Mouse (Mus musculus) testis, postnatal 14 days (tissue): Measurements from ENCODE around the gene Pttg1ip.

ENCODE experiments used
- DNase-seq: peaks from one replicate; pipeline ENCODE4 v3.0.0; 2021; ENCODE audit warnings: low spot score

The Pttg1ip gene

DNA sequence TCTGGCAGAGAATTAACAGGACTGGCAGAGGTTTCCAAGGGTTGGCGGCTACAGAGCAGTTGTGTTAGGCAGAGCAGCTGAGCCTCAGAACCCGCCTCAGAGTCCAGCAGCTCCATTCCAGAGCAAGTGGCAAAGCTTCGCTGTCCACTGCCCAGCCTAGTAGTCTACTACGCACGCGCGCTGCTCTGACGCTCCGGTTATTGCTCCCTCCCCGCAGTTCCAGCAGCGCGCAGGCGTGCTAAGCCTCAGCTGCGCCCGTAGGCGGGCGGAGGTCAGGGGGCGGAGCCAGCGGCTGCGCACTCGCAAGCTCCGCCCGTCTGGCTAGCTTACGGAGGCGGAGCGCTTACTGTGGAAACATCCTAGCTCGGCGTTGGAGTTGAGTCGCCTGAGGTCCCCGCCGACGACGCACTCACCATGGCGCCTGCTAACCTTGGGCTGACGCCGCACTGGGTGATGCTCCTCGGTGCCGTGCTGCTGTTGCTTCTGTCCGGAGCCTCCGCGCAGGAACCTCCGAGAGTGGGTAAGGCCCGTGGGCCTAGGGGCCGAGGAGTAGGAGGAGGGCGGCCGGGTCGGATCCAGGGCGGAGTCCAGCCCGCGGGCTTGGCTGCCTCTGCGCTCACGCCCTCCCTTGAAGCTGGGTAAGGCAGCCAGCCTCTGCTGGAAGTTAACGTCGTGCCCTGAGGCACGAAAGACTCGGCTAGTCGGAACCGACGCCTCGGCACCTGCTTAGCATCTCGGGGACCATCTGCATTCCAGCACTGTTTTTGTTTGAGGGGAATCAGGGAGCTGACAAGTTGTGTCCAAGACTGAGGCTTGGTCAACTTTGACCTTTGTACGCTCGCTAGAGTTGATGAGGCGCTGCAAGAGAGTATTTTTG lies at the start of gene Pttg1ip:
TSS of gene Pttg1ip (plus strand) at position 313 of the 877 bp plus-strand sequence.
- peak; percentile 96 for DNase-seq

DNA sequence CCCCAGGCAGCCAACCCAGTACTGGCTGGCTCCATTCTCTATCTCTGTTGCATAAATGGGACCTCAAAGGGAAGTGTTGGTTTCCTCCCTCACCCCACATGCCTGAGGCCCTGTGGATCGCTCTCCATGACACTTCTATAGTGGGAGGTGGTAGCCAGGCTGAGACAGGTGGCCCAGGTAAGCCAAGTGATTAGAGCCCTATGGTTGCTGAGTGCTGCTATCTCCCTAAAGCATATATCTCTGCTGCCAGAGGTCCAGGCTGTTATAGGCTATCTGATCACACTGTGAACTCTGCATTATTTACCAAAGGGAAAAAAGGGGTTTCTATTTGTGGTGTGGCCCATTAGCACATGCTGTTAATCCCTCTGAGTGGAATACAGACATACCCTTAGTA lies 49.5 kb upstream of the Pttg1ip start:
- no peak for DNase-seq

DNA sequence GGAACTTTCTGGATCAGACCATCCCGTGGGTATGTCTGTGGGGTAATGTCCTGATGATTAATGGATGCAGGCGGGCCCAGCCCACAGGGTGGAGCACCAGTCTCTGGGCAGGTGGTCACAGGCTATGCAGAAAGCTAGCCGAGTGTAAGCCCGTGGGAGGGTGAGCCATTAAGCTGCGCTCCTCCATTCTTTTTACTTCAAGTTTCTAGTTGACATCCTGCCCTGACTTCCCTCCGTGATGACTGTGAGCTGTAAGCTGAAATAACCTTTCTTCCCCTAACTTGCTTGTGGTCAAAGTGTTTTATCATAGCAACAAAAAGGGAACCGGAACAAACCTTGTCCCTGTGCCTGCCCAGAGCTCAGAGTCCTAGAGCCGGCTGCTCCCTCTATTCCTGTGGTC lies 44.8 kb upstream of the Pttg1ip start:
- no peak for DNase-seq

DNA sequence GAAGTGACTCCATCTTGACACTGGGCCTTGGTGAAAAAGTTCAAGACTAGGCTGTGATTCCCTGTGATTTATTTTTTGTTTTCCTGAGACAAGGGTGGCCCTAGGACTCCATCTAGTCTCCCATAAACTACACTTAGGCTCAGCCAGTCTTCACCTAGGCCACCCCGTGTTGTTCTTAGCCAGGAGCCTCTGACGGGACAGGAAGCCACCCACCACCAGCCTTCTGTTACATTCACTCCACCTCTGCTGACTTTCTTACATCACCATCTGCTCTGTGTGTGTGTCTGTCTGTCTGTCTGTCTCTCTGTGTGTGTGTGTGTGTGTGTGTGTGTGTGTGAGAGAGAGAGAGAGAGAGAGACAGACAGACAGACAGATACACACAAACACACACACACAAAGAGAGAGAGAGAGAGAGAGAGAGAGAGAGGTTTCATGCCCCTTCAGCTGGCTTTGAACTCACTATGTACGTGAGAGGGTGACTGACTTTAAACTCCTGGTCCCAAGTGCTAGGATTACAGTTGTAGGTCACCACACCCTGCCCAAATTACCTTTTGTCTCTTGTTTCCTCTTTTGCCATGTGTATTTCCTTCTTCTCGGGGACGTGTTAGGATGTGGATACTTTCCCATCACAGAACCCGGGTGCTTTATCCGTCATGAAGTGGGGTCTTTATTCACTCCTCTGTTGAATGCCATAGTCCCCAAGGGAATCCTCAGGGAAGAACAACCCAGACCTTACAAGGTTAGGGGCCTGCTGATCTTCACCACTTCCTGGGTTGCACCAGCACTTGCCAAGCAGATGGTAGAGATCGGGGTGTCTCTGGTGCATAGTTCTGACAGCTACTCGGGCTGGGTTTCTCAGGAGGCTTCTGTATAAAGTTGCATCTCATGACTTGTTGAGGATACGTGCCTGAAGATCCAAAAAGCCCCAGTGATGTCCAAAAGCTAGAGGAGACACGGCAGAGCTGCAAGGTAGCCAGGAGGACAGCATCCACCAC lies 44.0 kb upstream of the Pttg1ip start:
- no peak for DNase-seq

DNA sequence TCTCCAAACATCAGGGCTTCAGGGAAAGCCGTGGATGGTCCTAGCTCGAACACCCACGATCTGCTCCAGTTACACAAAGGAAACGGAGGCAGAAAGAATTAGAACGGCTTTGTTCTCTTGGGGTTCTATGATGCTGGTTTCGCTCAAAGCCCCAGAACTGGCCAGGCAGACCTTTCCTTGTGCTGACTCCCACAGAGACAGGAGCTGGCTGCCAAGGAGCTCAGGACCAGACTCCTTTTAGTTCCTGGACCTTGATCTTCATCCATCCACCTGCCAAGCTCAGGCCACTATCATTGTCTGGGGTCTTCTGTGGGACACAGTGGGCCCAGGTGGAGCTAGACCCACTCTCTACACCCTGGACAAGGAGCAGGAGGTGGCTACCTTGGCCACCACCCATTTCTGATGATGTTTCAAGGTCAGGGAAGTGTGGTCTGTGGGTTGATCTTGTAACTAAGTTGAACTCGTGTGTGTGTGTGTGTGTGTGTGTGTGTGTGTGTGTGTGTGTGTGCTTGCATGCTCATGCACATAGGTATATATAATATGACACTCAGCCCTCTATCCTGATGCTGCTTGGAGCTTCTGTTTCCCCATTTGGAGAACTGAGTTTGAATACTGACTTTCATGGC lies 42.1 kb upstream of the Pttg1ip start:
- DNase-seq: no peak

DNA sequence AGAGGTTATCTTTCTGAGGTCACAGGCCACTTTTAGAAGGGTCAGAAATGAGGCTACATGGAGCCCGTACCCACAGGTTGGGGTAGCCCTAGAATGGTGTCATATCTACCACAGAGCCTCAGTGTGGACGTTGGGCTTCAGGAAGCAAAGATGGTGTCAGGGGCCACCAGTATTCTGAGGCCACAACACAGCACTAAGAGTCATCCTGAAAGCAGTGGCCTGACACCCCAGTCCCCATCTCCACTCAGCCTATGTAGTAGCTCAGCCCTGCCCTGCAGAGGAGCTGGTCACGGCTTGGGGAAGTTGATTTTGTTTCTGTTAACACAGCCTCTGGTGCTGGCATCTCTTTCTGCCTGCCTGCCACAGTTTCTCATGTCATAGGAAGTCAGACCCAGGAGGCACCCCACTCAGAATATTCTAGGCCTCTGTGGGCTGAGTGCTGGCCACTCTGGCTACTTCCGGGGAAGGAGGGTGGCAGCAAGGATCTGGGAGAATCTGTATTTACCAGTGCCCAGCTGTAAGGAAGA lies 40.9 kb upstream of the Pttg1ip start:
- no peak for DNase-seq

DNA sequence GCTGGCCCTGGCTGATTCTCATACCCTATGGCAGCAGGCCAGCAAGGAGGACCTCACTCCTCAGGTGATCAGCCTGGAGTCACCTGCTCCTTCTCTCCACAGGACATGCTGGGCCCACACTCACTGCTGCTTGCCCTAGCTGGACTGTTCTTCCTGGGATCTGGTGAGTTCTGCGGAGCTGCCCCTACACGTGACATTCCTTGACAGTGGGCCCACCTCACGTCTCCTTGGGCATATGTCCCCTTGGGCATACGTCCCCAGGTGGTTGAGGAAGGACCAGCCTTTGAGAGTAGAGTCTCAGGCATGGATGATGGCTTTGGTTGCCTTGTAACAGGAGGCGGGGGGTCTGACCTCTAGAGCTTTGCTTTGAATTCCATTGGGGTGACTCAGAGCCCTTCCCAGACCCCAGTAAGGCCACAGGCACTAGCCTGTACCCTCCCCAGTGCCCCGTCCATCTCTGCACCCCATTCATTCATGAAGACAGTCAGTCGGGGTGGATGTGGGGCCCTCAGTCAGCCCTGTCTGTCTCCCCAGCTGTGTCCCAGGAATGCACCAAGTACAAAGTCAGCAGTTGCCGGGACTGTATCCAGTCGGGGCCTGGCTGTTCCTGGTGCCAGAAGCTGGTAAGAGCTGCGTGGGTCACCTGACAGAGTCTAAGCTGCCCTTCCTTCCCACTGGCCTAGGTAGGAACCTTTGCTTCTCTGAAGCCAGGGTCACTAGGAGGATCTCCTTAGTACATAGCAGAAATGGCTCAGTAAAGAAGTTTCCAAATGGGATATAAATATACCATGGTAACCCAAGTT lies 39.5 kb upstream of the Pttg1ip start:
- DNase-seq: no peak

DNA sequence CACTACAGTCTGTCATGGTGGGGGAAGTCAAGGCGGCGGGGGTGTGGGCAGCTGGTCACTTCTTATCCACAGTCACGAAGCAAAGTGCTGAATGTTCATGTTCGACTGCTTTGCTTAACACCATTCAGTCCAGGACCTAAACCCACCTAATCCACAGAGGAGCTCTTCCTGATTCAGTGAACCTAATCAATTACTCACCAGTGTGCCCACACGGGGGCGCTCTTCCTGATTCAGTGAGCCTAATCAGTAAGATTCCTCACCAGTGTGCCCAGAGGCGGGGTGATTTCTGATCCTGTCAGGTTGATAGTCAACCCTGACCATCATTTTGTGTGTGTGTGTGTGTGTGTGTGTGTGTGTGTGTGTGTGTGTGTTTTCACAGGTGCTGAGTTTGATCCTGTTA lies 38.3 kb upstream of the Pttg1ip start:
- DNase-seq: no peak

DNA sequence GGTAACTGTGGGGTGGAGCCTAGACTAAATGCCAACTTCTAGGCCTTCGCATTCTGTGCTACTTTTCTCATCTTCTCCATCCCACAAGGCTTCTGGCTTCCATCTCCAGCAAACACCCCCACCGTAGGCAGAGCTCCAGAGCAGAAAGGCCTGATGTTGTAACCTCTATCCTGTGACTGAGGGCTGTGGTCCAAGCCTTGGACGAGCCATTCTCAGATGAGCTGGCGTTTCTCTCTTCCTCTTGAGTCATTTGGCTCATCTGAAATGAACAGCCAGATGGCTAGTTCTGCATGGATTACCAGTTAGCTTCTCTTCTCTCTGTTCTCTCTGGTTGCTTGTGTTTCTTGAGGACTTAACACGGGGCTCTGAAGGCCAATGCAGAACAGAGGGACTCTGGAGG lies 36.6 kb upstream of the Pttg1ip start:
- DNase-seq: no peak

DNA sequence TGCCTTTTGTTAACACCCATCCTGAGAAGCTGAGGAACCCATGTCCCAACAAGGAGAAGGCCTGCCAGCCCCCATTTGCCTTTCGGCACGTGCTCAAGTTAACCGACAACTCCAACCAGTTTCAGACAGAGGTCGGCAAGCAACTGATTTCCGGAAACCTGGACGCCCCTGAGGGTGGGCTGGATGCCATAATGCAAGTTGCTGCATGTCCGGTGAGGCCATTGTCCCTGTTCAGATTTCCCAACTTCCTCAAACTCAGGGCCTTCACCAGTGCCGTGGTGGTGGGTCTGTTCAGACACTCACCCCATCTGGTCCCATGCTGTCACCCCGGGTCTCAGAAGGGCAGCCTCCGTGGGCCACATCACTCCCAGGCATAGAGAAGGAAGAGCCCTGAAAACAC lies 32.9 kb upstream of the Pttg1ip start:
- DNase-seq: no peak

DNA sequence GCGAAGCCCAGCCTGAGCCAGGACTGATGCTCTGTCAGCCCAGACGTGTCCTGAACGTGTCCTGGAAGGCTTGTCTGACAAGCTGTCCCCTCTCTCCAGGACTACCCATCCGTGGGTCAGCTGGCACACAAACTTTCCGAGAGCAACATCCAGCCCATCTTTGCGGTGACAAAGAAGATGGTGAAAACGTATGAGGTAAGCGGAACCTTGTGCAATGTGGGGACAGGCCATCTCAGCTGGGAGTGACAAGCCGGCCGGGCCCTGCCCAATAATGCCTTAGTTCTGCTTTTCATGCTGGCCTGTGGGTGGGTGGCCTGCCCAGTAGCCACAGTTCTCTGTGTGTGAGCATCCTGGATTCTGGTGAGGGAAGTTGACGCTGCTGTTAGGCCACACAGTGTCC lies 30.6 kb upstream of the Pttg1ip start:
- DNase-seq: no peak

DNA sequence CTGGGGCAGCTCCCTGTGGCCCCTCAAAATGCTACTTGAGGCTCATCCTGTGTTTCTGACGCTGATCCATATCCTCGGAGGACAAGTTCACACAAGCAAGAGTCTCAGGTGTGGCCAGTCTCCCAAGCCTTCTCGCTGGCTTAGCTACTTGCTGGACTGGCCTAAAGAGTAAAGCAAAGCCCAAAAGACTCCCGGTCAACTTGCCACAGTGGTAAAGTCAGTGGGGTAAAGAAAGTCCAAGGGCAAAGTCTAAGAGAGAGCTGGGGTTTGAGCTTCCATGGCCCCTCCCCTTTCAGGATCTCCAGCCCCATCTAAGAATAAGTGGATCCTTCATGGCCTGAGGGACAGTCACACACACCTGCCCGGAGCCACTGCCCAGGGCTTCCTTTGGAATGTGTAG lies 29.4 kb upstream of the Pttg1ip start:
- DNase-seq: no peak

DNA sequence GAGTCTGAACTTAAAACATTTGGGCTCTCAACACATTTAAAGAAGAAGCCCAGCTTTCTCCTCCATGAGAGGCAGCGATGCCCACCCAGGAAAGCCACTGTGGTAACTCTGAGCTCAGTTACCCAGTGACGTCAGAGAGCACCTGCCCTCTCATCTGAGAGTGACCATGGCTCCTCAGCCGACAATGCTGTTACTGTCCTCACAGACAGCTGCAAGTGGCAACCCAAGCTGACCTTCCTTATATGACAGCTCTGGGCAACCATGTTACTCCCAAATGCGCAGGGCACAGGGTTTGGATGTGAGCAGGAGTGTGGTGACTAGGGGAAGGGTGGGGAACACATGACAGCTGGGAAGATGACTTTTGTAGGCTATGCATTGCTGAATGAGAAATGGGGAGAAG lies 28.2 kb upstream of the Pttg1ip start:
- DNase-seq: no peak

DNA sequence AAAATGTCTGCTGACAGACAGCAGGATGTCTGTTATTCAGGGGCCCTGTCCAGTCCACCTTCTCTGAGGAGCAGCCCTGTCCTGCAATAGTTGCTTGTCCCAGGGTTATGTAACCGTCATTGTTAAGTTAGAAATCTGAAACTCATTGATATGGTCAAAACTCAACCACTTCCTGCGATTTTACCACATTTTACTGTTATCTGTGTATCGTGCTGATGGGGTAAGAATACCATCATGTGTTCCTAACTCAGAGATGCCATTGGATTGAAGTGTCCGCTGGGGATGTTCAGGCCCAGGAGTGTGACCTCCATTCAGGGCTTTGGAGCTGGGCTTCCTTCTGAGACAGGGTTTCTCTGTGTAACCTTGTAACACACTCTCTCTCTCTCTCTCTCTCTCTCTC lies 26.6 kb upstream of the Pttg1ip start:
- no peak for DNase-seq

DNA sequence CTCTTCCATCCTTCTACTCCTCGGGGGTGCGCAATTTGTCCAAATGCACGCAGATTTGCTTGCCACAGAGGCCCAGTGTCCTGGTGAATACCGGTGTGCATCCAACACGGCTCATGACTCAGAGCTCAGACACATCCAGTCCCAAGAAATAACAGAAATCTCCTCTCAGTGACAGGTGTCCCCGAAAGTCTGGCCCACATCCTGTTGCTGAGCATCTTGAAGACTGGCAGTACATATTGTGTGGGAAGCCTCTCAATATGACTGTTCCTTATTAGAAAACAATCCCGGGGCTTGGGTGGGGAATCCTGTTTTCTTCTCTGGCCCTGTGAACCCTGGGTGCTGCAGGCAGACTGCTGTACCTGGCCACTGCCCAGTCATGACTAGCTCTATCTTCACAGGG lies 24.9 kb upstream of the Pttg1ip start:
- no peak for DNase-seq

DNA sequence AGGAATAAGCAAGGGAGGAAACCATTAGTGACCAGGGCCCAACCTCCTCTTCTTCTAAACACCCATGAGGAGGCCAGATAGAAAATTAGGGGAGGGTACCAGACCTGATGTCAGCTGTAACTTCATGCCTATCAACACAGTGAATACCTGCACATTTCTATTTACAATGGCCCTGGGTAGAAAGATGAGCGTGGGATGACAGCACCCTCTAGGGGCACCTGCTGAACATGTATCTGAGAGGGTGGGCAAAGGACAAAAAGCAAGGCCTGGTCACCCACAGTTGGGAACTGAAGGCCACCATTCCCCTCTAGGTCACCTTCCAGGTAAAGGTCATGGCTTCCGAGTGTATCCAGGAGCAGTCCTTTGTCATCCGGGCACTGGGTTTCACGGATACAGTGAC lies 23.9 kb upstream of the Pttg1ip start:
- no peak for DNase-seq

DNA sequence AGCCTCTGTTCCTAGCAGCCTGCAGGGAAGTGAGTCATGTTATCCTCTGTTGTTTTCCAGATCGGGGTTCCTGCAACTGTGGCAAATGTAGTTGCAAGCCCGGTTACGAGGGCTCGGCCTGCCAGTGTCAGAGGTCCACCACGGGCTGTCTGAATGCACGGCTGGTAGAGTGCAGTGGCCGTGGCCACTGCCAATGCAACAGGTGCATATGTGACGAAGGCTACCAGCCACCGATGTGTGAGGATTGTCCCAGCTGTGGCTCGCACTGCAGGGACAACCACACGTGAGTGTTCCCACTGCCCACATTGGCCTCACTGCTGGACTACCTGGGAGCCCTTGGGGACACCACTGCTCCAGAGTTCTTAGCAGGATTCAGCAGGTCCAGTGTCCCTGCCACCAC lies 21.4 kb upstream of the Pttg1ip start:
- DNase-seq: no peak

DNA sequence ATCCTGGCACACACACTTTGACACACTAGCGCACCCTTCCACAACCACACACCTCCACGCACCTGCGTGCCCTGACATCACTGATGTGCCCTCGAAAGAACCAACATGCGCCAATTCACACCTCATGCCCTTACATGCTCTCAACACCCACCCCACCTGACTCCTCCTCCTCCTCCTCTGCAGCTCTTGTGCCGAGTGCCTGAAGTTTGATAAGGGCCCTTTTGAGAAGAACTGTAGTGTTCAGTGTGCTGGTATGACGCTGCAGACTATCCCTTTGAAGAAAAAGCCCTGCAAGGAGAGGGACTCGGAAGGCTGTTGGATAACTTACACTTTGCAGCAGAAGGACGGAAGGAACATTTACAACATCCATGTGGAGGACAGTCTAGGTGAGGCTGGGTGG lies 20.7 kb upstream of the Pttg1ip start:
- DNase-seq: no peak

DNA sequence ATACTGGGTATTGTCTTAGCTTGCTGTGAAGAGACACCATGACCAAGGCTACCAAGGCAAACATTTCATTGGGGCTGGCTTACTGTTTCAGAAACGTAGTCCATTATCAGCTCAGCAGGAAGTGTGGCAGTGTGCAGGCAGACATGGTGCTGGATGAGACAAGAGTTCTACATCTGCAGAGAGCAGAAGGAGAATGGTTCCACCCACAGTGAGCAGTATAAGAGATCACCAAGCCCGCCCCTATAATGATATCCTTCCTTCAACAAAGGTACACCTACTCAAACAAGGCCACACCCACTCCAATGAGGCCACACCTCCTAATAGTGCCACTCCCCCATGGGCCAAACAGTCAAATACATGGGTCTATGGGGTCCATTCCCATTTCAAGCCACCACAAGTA lies 20.0 kb upstream of the Pttg1ip start:
- no peak for DNase-seq

DNA sequence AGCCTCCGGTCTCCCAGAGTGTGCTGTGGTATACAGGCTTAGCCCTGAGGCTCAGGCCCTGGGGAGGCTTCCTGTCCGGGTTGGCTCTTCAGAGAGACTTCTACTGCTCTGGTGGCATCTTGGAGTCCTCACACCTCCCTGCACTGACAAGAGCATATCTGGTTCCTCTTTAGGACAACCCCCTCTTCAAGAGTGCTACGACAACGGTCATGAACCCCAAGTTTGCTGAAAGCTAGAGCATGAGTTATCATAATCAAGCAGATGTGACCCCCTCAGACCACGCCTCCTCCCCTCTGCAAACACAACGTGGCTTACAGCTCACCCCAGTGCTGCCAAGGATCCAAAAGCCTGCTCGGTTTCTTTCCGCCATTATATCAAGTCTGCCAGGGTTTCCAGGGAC lies 16.5 kb upstream of the Pttg1ip start:
- DNase-seq: no peak

DNA sequence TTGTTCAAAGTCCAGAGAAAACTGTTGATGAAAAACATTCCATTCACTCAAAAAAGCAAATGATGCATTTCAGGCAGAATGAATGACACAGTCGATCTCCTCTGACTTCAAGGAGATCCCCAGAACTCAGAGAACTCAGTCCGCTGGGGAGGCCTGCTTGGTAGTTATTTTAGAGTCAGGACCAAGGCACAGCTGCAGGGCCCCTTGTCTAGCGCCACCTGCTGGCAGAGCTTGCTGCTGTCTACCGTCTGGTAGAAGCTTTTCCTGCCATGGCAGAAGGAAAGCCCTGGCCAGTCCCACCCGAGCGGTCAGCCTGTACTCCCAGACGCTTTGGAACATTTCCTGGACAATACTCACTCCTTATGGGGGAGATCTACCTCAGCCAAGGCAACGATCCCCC lies 14.9 kb upstream of the Pttg1ip start:
- DNase-seq: peak; percentile 80

DNA sequence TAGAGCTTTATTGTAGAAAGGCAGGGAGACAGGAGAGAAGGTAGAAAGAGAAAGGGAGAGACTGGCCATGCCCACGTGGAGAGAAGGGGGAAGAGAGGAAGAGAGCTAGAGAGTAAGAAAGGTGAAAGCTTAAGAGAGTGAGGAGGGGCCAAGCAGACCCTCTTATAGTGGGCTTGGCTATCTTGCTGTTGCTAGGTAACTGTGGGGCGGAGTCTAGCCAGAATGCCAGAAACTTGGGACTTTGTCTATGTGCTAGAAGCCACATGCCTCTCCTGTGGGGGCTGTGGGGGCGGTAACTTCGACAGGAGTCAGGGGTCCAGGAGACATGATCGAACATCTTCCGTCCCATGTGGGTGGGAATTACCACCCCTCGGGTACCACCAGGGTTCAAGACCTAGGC lies 12.0 kb upstream of the Pttg1ip start:
- no peak for DNase-seq
